Mouse (Mus musculus) hindbrain, embryonic 10.5 days (tissue): Measurements from ENCODE around the gene Rpsa. TPM values are rescaled to one million over a fixed set of nuclear protein-coding genes. Genes with fewer than 3 reads are reported as not detected.

Source experiments
- DNase-seq: peaks from one replicate; pipeline ENCODE4 v3.0.0-alpha.2; 2017; ENCODE audit warnings: low spot score
- H3K27ac ChIP-seq: fragments of 300-500 bp; sonication (generic); 2 replicates; pipeline ENCODE4 v1.5.1; 2016; ENCODE audit warnings: mild to moderate bottlenecking, moderate library complexity
- H3K27me3 ChIP-seq: fragments of 300-500 bp; sonication (generic); 2 replicates; pipeline ENCODE4 v1.6.1; 2016; ENCODE audit warnings: mild to moderate bottlenecking; ENCODE audit not compliant: poor library complexity, insufficient read depth, severe bottlenecking
- H3K36me3 ChIP-seq: fragments of 300-500 bp; sonication (generic); 2 replicates; pipeline ENCODE4 v1.6.1; 2016; ENCODE audit warnings: mild to moderate bottlenecking, moderate library complexity
- H3K4me1 ChIP-seq: fragments of 300-500 bp; sonication (generic); replicated peaks from 2 replicates; pipeline ENCODE4 v1.6.1; 2016; ENCODE audit warnings: mild to moderate bottlenecking
- H3K4me3 ChIP-seq: fragments of 300-500 bp; sonication (generic); 2 replicates; pipeline ENCODE4 v1.5.1; 2016; ENCODE audit warnings: mild to moderate bottlenecking, moderate library complexity
- H3K9me3 ChIP-seq: fragments of 300-500 bp; sonication (generic); 2 replicates; pipeline ENCODE4 v1.6.1; 2016; ENCODE audit warnings: mild to moderate bottlenecking, moderate library complexity
- WGBS: fragments of 180-500 bp; shearing (Covaris S2); methylation state at CpG from one replicate; pipeline ENCODE4 v1.1.7; 2016; 5-methylcytosine and 5-hydroxymethylcytosine counted together
- polyA plus RNA-seq: library from polyadenylated mRNA; unstranded; fragments of >200 nt; fragmentation: Nextera tagmentation; extraction: Ambion mirVana; gene quantifications from 2 replicates; pipeline ENCODE4 v1.2.1, GENCODE M21; 2016

The Rpsa gene
- polyA plus RNA-seq, 1 experiment from 2014 or later: 1,315 TPM

DNA sequence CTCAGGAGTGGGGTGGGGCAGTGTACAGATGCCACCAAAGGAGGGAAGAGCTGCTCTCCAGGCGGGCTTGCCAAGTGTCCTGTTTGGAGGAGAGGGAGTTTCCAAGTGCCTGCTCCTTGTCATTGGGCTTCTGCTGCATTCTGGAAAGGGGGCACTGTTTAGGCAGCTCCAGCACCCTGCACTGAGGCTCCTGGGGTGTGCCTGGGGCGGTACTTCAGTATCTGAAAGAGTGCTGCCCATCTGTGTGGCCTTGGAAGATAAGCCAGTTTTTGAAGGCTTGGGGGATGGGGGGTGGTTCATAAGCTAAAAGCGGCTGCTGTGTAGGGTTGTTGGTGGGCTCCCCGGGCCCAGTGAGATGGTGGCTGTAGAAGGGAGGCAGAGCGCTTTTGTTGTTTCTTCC is 11.9 kb upstream of the Rpsa start:
- Histone ChIP-seq H3K27ac (peak overlapping the region; percentile 13; the same call in 1 of the 2 replicates), H3K4me3 (no peak overlapping the region), H3K27me3 (no peaks in the 10 kb centered on the region), H3K9me3 (no peaks in the 10 kb centered on the region), H3K36me3 (peaks cover 38% of the 10 kb centered on the region), H3K4me1 (peaks cover 13% of the 10 kb centered on the region)
- WGBS: 79% methylated on average over 5 of the region's 5 CpGs
- no peak for DNase-seq

DNA sequence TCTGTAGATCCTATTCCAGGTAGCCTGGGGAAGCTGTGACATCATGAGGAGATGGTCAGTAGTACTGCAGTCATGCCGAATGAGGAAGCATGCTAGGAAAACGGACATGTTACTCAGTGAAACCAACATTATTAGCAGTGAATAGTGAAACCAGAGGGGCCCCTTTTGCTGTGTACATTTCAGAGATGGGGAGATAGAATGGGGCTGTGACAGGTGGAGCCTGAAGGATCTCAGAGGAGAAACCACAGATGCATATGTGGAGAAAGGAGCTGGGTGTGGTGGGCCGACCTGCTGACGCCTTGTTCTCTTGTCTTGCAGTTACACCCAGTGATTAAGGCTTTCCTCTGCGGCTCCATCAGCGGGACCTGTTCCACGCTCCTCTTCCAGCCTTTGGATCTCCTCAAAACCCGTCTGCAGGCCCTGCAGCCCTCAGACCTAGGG is 11.3 kb upstream of the Rpsa start:
- Histone ChIP-seq H3K27me3 (no peaks in the 10 kb centered on the region), H3K27ac (no peak overlapping the region), H3K4me1 (peaks cover 9% of the 10 kb centered on the region), H3K36me3 (peaks cover 44% of the 10 kb centered on the region), H3K9me3 (no peaks in the 10 kb centered on the region), H3K4me3 (no peak overlapping the region)
- WGBS: 92% methylated on average over 8 of the region's 8 CpGs
- DNase-seq: no peak

- WGBS: 91% methylated on average over 4 of the region's 4 CpGs
- Histone ChIP-seq H3K27ac (no peak overlapping the region), H3K9me3 (no peaks in the 10 kb centered on the region), H3K36me3 (peaks cover 61% of the 10 kb centered on the region), H3K4me3 (no peak overlapping the region), H3K27me3 (no peaks in the 10 kb centered on the region), H3K4me1 (0 out of 2 replicates have a peak, but pooled peaks cover 3% of the 10 kb centered on the region)
- no peak for DNase-seq
Measured at GRCm38 (mm10) chr9:120118212-120118611, 9.3 kb upstream of the Rpsa start.

DNA sequence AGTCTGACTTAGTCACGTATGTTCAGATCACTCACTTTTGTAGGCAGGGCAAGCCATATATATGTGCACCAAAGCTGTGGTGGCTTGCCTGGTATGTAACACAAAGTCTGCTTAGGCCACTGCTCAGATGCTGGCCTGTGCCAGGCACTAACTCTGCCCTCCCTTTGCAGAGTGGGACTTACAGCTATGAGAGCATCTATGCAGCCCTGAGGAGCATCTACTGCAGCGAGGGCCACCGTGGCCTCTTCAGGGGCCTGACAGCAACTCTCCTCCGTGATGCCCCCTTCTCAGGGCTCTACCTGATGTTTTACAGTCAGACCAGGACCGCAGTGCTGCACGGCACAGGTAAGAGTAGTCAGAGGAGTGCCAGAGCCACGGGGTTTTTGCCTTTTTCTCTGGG is 7.0 kb upstream of the Rpsa start:
- Histone ChIP-seq H3K4me3 (no peak overlapping the region), H3K4me1 (no peaks in the 10 kb centered on the region), H3K36me3 (peaks cover 73% of the 10 kb centered on the region), H3K27me3 (no peaks in the 10 kb centered on the region), H3K27ac (no peak overlapping the region), H3K9me3 (no peaks in the 10 kb centered on the region)
- no peak for DNase-seq
- 93% methylated on average over 7 of the region's 7 CpGs for WGBS

DNA sequence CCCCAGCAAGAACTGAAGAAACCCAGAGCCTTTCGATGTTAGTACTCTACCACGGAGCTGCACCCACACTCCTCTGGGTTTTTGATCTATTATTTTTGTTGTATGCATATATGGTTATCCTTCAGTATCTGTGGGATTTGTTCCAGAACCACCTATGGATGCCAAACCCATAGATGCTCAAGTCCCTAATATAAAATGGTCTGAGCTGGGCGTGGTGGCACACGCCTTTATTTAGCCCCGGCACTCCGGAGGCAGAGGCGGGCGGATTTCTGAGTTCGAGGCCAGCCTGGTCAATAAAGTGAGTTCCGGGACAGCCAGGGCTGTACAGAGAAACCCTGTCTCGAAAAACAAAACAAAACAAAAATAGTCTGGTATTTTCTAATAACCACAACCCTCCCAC is 621 bp upstream of the Rpsa start:
- peak overlapping the region; percentile 100 for H3K4me3 ChIP-seq
- no peaks in the 10 kb centered on the region for H3K27me3 ChIP-seq
- H3K27ac ChIP-seq: peak overlapping the region; percentile 99
- peaks cover 18% of the 10 kb centered on the region for H3K4me1 ChIP-seq
- DNase-seq: no peak
- H3K9me3 ChIP-seq: no peaks in the 10 kb centered on the region
- peaks cover 60% of the 10 kb centered on the region for H3K36me3 ChIP-seq
- 68% methylated on average over 11 of the region's 11 CpGs for WGBS

DNA sequence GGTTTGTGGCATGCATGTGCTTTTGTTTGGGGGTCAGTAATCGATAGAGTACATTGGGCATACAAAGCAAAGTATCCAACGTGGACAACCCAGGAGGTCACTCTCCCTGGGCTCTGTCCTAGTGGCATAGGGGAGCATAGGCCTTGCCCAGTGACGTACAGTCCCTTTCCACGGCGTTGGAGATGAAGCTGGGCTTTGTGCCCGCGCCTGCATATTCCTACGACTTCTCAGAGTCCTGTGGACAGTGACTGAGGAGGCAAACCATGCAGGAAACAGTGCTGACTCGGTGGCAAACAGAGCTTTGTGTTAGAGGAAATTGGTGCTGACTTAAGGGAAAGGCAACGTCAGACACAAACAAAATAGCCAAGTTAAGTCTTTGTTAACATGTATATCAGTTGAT is 1.8 kb downstream of the Rpsa start:
- Histone ChIP-seq H3K4me3 (peak overlapping the region; percentile 100), H3K36me3 (peaks cover 52% of the 10 kb centered on the region), H3K27ac (peak overlapping the region; percentile 99), H3K27me3 (no peaks in the 10 kb centered on the region), H3K9me3 (no peaks in the 10 kb centered on the region), H3K4me1 (peaks cover 18% of the 10 kb centered on the region)
- DNase-seq: no peak
- 79% methylated on average over 10 of the region's 10 CpGs for WGBS

DNA sequence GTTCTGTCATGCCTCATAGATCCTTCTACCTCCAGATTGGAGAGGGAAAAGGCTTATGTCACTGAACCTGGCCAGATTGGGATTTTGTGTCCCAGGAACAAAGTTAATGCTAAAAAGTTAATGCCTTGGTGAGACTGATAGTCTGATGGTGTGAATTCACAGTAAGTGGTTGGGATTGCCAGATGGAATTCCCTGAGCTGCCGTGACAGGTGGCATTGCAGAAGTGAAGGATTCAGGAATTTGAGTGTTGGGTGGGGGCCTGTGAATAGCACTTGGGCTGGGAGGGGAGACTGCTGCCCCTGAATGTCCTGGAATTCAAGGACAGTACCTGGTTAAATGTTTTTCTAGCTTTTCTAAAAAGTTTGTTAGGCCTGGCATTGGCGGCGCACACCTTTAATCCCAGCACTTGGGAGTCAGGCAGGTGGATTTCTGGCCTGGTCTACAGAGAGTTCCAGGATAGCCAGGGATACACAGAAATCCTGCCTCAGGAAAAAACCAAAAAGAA is 4.3 kb downstream of the Rpsa start:
- 92% methylated on average over 3 of the region's 3 CpGs for WGBS
- Histone ChIP-seq H3K4me3 (no peak overlapping the region), H3K9me3 (no peaks in the 10 kb centered on the region), H3K27ac (no peak overlapping the region), H3K27me3 (no peaks in the 10 kb centered on the region), H3K4me1 (peaks cover 16% of the 10 kb centered on the region), H3K36me3 (peaks cover 57% of the 10 kb centered on the region)
- DNase-seq: no peak

- WGBS: 42% methylated on average over 8 of the region's 8 CpGs
- Histone ChIP-seq H3K4me1 (peaks cover 14% of the 10 kb centered on the region), H3K36me3 (peaks cover 57% of the 10 kb centered on the region), H3K27me3 (no peaks in the 10 kb centered on the region), H3K9me3 (no peaks in the 10 kb centered on the region), H3K4me3 (no peak overlapping the region), H3K27ac (no peak overlapping the region)
- DNase-seq: no peak
Measured at GRCm38 (mm10) chr9:120132980-120133754, 5.7 kb downstream of the Rpsa start.

DNA sequence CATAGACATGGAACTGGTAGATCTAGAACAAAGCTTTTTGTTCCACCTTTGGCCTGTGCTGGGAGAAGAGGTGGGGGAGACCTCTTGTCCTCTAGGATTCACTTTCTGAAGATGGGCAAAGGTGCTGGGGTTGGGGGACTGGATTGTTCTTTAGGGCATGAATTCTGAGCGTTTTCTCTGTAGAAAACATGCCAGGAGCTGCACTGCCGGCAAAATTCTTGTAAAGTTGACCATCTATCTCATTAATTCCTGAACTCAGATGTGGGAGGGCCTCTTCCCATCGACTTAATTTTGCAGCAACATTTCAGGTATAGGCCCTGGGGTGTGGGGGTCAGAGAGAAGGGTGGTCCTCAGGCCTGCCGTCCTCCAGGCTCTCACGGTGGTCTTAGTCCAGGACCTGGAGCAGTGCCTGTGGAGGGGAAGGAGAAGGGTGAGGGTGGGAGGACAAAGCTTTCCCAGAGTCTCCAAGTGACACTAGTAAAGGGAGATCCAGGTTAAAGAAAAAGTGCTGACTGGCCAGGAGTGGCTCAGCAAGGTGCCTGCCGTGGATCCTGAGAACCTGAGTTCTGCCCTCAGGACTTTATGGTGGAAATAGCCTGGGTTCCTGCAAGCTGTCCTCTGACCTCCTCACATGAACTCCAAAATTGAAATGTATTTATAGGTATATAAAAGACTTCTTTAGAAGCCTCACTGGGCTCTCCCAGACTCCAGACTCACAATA is 6.4 kb downstream of the Rpsa start:
- Histone ChIP-seq H3K4me3 (no peak overlapping the region), H3K36me3 (peaks cover 51% of the 10 kb centered on the region), H3K9me3 (no peaks in the 10 kb centered on the region), H3K4me1 (peaks cover 9% of the 10 kb centered on the region), H3K27me3 (no peaks in the 10 kb centered on the region), H3K27ac (no peak overlapping the region)
- DNase-seq: no peak
- 62% methylated on average over 6 of the region's 6 CpGs for WGBS

- no peaks in the 10 kb centered on the region for H3K9me3 ChIP-seq
- H3K4me1 ChIP-seq: peaks cover 2% of the 10 kb centered on the region; the same call in 1 of the 2 replicates
- WGBS: 82% methylated on average over 13 of the region's 13 CpGs
- no peak overlapping the region for H3K27ac ChIP-seq
- no peaks in the 10 kb centered on the region for H3K27me3 ChIP-seq
- no peak overlapping the region for H3K4me3 ChIP-seq
- H3K36me3 ChIP-seq: peaks cover 44% of the 10 kb centered on the region
- no peak for DNase-seq
Measured at GRCm38 (mm10) chr9:120134529-120135160, 7.2 kb downstream of the Rpsa start.

DNA sequence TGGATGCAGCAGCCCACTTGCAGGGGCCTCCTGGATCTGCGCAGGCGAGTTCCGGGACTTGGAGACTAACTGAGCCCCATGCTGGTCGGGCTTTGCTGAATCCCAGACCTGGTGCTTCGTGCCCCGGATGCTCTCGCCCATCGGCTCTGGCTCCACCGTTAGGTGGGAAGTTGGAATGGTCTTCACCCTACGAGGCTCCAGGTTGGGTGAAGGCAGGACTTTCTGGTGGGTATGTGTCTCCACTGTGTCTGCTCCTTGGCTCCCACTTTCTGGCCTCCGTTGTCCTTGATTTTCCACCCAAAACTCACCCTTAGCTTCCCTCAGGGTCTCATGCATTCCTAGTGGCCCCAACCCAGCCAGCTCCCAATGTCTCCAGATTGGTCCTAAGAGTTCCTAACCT is 8.0 kb downstream of the Rpsa start:
- no peaks in the 10 kb centered on the region for H3K4me1 ChIP-seq
- H3K9me3 ChIP-seq: no peaks in the 10 kb centered on the region
- DNase-seq: no peak
- 90% methylated on average over 11 of the region's 11 CpGs for WGBS
- H3K27me3 ChIP-seq: no peaks in the 10 kb centered on the region
- no peak overlapping the region for H3K4me3 ChIP-seq
- H3K27ac ChIP-seq: no peak overlapping the region
- H3K36me3 ChIP-seq: peaks cover 36% of the 10 kb centered on the region

- DNase-seq: peak; percentile 74
- no peaks in the 10 kb centered on the region for H3K9me3 ChIP-seq
- H3K27ac ChIP-seq: no peak overlapping the region
- H3K27me3 ChIP-seq: no peaks in the 10 kb centered on the region
- 21% methylated on average over 4 of the region's 4 CpGs for WGBS
- no peaks in the 10 kb centered on the region for H3K4me1 ChIP-seq
- peaks cover under 1% of the 10 kb centered on the region; the same call in 1 of the 2 replicates for H3K36me3 ChIP-seq
- no peak overlapping the region for H3K4me3 ChIP-seq
Measured at GRCm38 (mm10) chr9:120140652-120141051, 13.2 kb downstream of the Rpsa start.

DNA sequence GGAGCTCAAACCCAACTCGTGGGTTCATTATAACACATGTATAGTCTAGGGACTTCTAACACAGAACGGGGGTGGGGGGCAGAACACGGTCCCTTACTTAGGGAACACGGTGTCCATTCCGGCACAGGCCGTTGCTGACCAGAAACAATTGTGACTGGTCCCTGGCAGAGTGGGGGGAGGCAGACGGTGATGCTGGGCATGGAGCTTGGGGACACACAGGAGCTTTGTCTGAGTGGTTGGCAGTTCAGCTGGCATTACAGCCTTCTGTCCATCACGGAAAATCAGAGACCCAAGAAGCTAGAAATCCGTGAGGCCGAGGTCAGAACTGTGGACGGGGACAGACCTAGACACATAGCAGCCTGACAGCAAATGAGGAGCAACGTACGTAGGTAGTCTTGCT is 17.0 kb downstream of the Rpsa start:
- no peak for DNase-seq
- peaks cover 8% of the 10 kb centered on the region for H3K4me1 ChIP-seq
- H3K27ac ChIP-seq: no peak overlapping the region
- 84% methylated on average over 13 of the region's 13 CpGs for WGBS
- no peaks in the 10 kb centered on the region for H3K9me3 ChIP-seq
- H3K4me3 ChIP-seq: no peak overlapping the region
- H3K36me3 ChIP-seq: no peaks in the 10 kb centered on the region
- peaks cover 15% of the 10 kb centered on the region; the same call in 1 of the 2 replicates for H3K27me3 ChIP-seq
